Mouse (Mus musculus) MEL (cell line): ENCODE measurements around the gene Cdyl. TPM values are rescaled to one million over a fixed set of nuclear protein-coding genes. Genes with fewer than 3 reads are reported as not detected.
A peak's percentile ranks its signal among the peaks of the same experiment; 100 is the strongest.

Source experiments
- DNase-seq: peaks from one replicate; pipeline ENCODE4 v3.0.0; 2011; ENCODE audit warnings: low read depth, low spot score
- H3K27ac ChIP-seq: 2 replicates; pipeline ENCODE4 v1.5.1; 2012; ENCODE audit warnings: low read depth, mild to moderate bottlenecking, control low read depth, low read length, moderate library complexity; ENCODE audit not compliant: control insufficient read depth
- H3K27me3 ChIP-seq, 2 experiments: fragments of 150-350 bp in 1 of 2; sonication (generic) in 1 of 2; 2 replicates each; pipeline ENCODE4 v1.6.1; 2012; ENCODE audit warnings: low read length in 2 of 2, mild to moderate bottlenecking in 2 of 2, improper control_type of control experiment in 1 of 2, moderate library complexity in 1 of 2; ENCODE audit not compliant: insufficient read depth in 2 of 2, control insufficient read depth in 1 of 2
- H3K36me3 ChIP-seq, 2 experiments: 2 replicates each; pipeline ENCODE4 v1.6.1; 2012 to 2014; ENCODE audit warnings: low read length in 2 of 2, improper control_type of control experiment in 1 of 2, inconsistent platforms in 1 of 2, mild to moderate bottlenecking in 1 of 2; ENCODE audit not compliant: insufficient read depth in 2 of 2, control insufficient read depth in 1 of 2
- H3K4me1 ChIP-seq, 2 experiments: fragments of 150-350 bp in 1 of 2; sonication (generic) in 1 of 2; 2 replicates each; pipeline ENCODE4 v1.6.1; 2012; ENCODE audit warnings: low read length in 2 of 2, improper control_type of control experiment in 1 of 2, mild to moderate bottlenecking in 1 of 2; ENCODE audit not compliant: insufficient read depth in 2 of 2, control insufficient read depth in 1 of 2
- H3K4me3 ChIP-seq, 2 experiments: fragments of 150-350 bp in 1 of 2; sonication (generic) in 1 of 2; 2 replicates each; pipeline ENCODE4 v1.5.1; 2012; ENCODE audit warnings: low read depth in 2 of 2, low read length in 2 of 2, mild to moderate bottlenecking in 2 of 2, moderate library complexity in 2 of 2, control low read depth in 1 of 2, improper control_type of control experiment in 1 of 2; ENCODE audit not compliant: control insufficient read depth in 1 of 2, insufficient read depth in 1 of 2
- H3K79me2 ChIP-seq: 2 replicates; pipeline ENCODE4 v1.6.1; 2012; ENCODE audit warnings: mild to moderate bottlenecking, low read length, moderate library complexity; ENCODE audit not compliant: control insufficient read depth, poor library complexity, insufficient read depth
- H3K9ac ChIP-seq: 2 replicates; pipeline ENCODE4 v1.6.1; 2012; ENCODE audit warnings: low read depth, mild to moderate bottlenecking, control low read depth, low read length, moderate library complexity; ENCODE audit not compliant: control insufficient read depth, poor library complexity, severe bottlenecking
- H3K9me3 ChIP-seq: fragments of 150-350 bp; sonication (generic); replicated peaks from 2 replicates; pipeline ENCODE4 v1.6.1; 2012; ENCODE audit warnings: mild to moderate bottlenecking, low read length, improper control_type of control experiment, moderate library complexity; ENCODE audit not compliant: insufficient read depth
- BHLHE40 ChIP-seq: IDR thresholded peaks from 2 replicates; pipeline ENCODE4 v1.6.1; 2012; ENCODE audit warnings: low read depth, mild to moderate bottlenecking, inconsistent platforms, low read length, improper control_type of control experiment, borderline replicate concordance
- CHD2 ChIP-seq: IDR thresholded peaks from 2 replicates; pipeline ENCODE4 v1.6.1; 2011; ENCODE audit warnings: low read length, improper control_type of control experiment
- CTCF ChIP-seq, 3 experiments: IDR thresholded peaks in 2 of 3; conservative IDR thresholded peaks in 1 of 3; 2 replicates each; pipeline ENCODE4 v1.5.1; 2011 to 2012; ENCODE audit warnings: low read length in 3 of 3, low read depth in 2 of 3, mild to moderate bottlenecking in 2 of 3, improper control_type of control experiment in 1 of 3, inconsistent platforms in 1 of 3, mixed read lengths in 1 of 3, moderate library complexity in 1 of 3; ENCODE audit not compliant: control insufficient read depth in 1 of 3, insufficient read depth in 1 of 3, poor library complexity in 1 of 3, severe bottlenecking in 1 of 3
- EP300 ChIP-seq, 2 experiments: IDR thresholded peaks; 2 replicates each; pipeline ENCODE4 v1.6.1; 2011; ENCODE audit warnings: improper control_type of control experiment in 2 of 2, low read length in 2 of 2, low read depth in 1 of 2, mild to moderate bottlenecking in 1 of 2
- ETS1 ChIP-seq: IDR thresholded peaks from 2 replicates; pipeline ENCODE4 v1.6.1; 2012; ENCODE audit warnings: low read depth, mild to moderate bottlenecking, inconsistent platforms, low read length, improper control_type of control experiment, moderate library complexity
- GABPA ChIP-seq: IDR thresholded peaks from 2 replicates; pipeline ENCODE4 v1.6.1; 2012; ENCODE audit warnings: low read depth, mild to moderate bottlenecking, inconsistent platforms, low read length, improper control_type of control experiment, moderate library complexity
- GATA1 ChIP-seq: IDR thresholded peaks from 2 replicates; pipeline ENCODE4 v1.6.1; 2011; ENCODE audit warnings: low read depth, low read length, improper control_type of control experiment
- HCFC1 ChIP-seq: IDR thresholded peaks from 2 replicates; pipeline ENCODE4 v1.6.1; 2012; ENCODE audit warnings: low read depth, mild to moderate bottlenecking, inconsistent platforms, low read length, improper control_type of control experiment, moderate library complexity
- JUND ChIP-seq: IDR thresholded peaks from 2 replicates; pipeline ENCODE4 v1.6.1; 2011; ENCODE audit warnings: low read depth, mild to moderate bottlenecking, improper control_type of control experiment, low read length
- KAT2A ChIP-seq: conservative IDR thresholded peaks from 2 replicates; pipeline ENCODE4 v1.6.1; 2012; ENCODE audit warnings: low read depth, low read length, improper control_type of control experiment, inconsistent platforms
- MAFK ChIP-seq: IDR thresholded peaks from 2 replicates; pipeline ENCODE4 v1.6.1; 2011; ENCODE audit warnings: low read depth, mild to moderate bottlenecking, low read length, improper control_type of control experiment, borderline replicate concordance
- MAZ ChIP-seq: IDR thresholded peaks from 2 replicates; pipeline ENCODE4 v1.6.1; 2012; ENCODE audit warnings: low read depth, mild to moderate bottlenecking, inconsistent platforms, low read length, improper control_type of control experiment
- MEF2A ChIP-seq: IDR thresholded peaks from 2 replicates; pipeline ENCODE4 v1.6.1; 2014; ENCODE audit warnings: low read depth, mild to moderate bottlenecking, inconsistent platforms, low read length, improper control_type of control experiment; ENCODE audit not compliant: poor library complexity, insufficient replicate concordance, severe bottlenecking; ENCODE audit errors: extremely low read depth
- MXI1 ChIP-seq: IDR thresholded peaks from 2 replicates; pipeline ENCODE4 v1.6.1; 2011; ENCODE audit warnings: mild to moderate bottlenecking, low read depth, low read length, improper control_type of control experiment
- MYB ChIP-seq: IDR thresholded peaks from 2 replicates; pipeline ENCODE4 v1.6.1; 2011; ENCODE audit warnings: mild to moderate bottlenecking, low read depth, low read length, improper control_type of control experiment
- NELFE ChIP-seq: IDR thresholded peaks from 2 replicates; pipeline ENCODE4 v1.6.1; 2011; ENCODE audit warnings: low read depth, low read length, improper control_type of control experiment
- NRF1 ChIP-seq: IDR thresholded peaks from 2 replicates; pipeline ENCODE4 v1.6.1; 2014; ENCODE audit warnings: low read depth, mild to moderate bottlenecking, inconsistent platforms, low read length, improper control_type of control experiment, moderate library complexity; ENCODE audit not compliant: poor library complexity, insufficient read depth, severe bottlenecking
- POLR2A ChIP-seq, 2 experiments: IDR thresholded peaks; 2 replicates each; pipeline ENCODE4 v1.6.1; 2011 to 2012; ENCODE audit warnings: low read length in 2 of 2, mild to moderate bottlenecking in 2 of 2, control low read depth in 1 of 2, improper control_type of control experiment in 1 of 2, low read depth in 1 of 2, moderate library complexity in 1 of 2; ENCODE audit not compliant: control insufficient read depth in 1 of 2, insufficient read depth in 1 of 2, poor library complexity in 1 of 2
- RAD21 ChIP-seq: IDR thresholded peaks from 2 replicates; pipeline ENCODE4 v1.6.1; 2011; ENCODE audit warnings: mild to moderate bottlenecking, low read depth, low read length, improper control_type of control experiment
- SIN3A ChIP-seq: IDR thresholded peaks from 2 replicates; pipeline ENCODE4 v1.6.1; 2012; ENCODE audit warnings: low read length, improper control_type of control experiment, inconsistent platforms
- SMC3 ChIP-seq: IDR thresholded peaks from 2 replicates; pipeline ENCODE4 v1.6.1; 2011; ENCODE audit warnings: low read depth, low read length, improper control_type of control experiment
- TAL1 ChIP-seq: IDR thresholded peaks from 2 replicates; pipeline ENCODE4 v1.6.1; 2012; ENCODE audit warnings: mild to moderate bottlenecking, inconsistent platforms, low read length, moderate library complexity, mixed read lengths
- TBP ChIP-seq: IDR thresholded peaks from 2 replicates; pipeline ENCODE4 v1.8.0; 2011; ENCODE audit warnings: low read depth, low read length, improper control_type of control experiment
- TCF12 ChIP-seq: IDR thresholded peaks from 2 replicates; pipeline ENCODE4 v1.6.1; 2014; ENCODE audit warnings: low read depth, mild to moderate bottlenecking, inconsistent platforms, low read length, improper control_type of control experiment, moderate library complexity
- UBTF ChIP-seq: IDR thresholded peaks from 2 replicates; pipeline ENCODE4 v1.6.1; 2012; ENCODE audit warnings: low read depth, mild to moderate bottlenecking, inconsistent platforms, low read length, improper control_type of control experiment, moderate library complexity, borderline replicate concordance; ENCODE audit not compliant: insufficient read depth
- USF1 ChIP-seq: IDR thresholded peaks from 2 replicates; pipeline ENCODE4 v1.6.1; 2014; ENCODE audit warnings: low read depth, mild to moderate bottlenecking, inconsistent platforms, low read length, improper control_type of control experiment, moderate library complexity
- USF2 ChIP-seq, 2 experiments: IDR thresholded peaks; 2 replicates each; pipeline ENCODE4 v1.6.1; 2011 to 2012; ENCODE audit warnings: improper control_type of control experiment in 2 of 2, low read length in 2 of 2, borderline replicate concordance in 1 of 2, inconsistent platforms in 1 of 2, low read depth in 1 of 2, mild to moderate bottlenecking in 1 of 2; ENCODE audit not compliant: insufficient read depth in 1 of 2
- ZMIZ1 ChIP-seq: IDR thresholded peaks from 2 replicates; pipeline ENCODE4 v1.6.1; 2012; ENCODE audit warnings: low read depth, mild to moderate bottlenecking, inconsistent platforms, low read length, improper control_type of control experiment, moderate library complexity
- ZNF384 ChIP-seq: IDR thresholded peaks from 2 replicates; pipeline ENCODE4 v1.6.1; 2012; ENCODE audit warnings: low read depth, mild to moderate bottlenecking, inconsistent platforms, low read length, improper control_type of control experiment
- polyA plus RNA-seq, 2 experiments: library from polyadenylated mRNA; stranded (reverse) in 1 of 2; unstranded in 1 of 2; fragments of >175 nt in 1 of 2; fragments of >200 nt in 1 of 2; gene quantifications; 2 replicates each; pipeline versions ENCODE4 v1.2.1 to v1.2.4; 2012; ENCODE audit warnings: low replicate concordance in 2 of 2, low read depth in 1 of 2; ENCODE audit not compliant: insufficient read length in 2 of 2, insufficient read depth in 1 of 2, missing spikeins in 1 of 2
- total RNA-seq: library from RNA; depleted of rRNA; stranded (reverse); fragments of 300-350 nt; gene quantifications from 2 replicates; pipeline ENCODE4 v1.2.3, GENCODE M21; 2012

The Cdyl gene
- total and polyA plus RNA-seq, 3 experiments: 8.9 to 32.2 TPM; not detected in 1

DNA sequence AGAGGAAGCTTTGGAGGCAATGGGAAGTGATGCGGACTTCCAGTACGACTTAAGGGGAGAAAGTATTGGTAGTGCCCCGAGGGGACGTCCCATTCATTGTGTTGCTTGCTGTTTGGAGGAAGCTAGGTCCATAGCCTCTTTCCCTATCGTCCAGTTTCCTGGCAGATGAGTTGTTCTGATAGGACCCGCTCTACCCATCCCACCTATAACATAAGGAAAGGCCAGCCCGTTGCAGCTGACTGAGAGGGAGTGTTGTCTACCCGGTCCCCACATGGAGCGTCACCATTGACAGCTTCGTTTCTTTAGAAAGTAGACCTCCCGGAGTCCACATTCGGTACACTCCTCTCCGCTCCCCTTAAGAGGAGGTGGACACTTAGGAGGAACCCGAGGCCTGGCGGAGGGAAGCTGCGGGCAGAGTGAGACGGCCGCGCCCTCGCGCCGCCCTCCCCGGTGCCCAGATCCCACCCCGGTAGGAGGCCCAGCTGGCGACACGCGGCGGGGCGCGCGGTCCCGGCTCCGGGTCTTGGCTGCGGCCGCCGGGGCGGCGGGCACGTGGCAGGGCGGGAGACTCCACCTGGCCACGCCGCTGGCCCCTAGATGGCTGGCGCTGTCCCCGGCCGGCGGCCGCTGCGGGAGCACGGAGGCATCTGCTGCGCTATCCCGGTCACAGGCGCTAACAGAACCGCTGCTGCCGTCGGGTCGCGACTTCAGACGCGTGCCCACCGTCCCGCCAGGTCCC lies 80.8 kb downstream of the Cdyl start (continued):
- 0 out of 2 replicates have a peak, but pooled peaks have one; percentile 12 for TF ChIP-seq TCF12
- peak; percentile 31; the same call in 1 of the 2 replicates for TF ChIP-seq MAZ
- no peak for TF ChIP-seq MEF2A
- peak; percentile 16 to 57; a peak in 2 of 4 replicates for TF ChIP-seq POLR2A (IDR thresholded peaks at IDR 0.05; ENCODE audit: control insufficient read depth in 1 of 2, insufficient read depth in 1 of 2, low read depth in 1 of 2, low read length in 2 of 2, poor library complexity in 1 of 2)
- peak; percentile 22; the same call in 1 of the 2 replicates for TF ChIP-seq SMC3
- TF ChIP-seq USF1: peak; percentile 79; the same call in 1 of the 2 replicates
- TF ChIP-seq ETS1: 0 out of 2 replicates have a peak, but pooled peaks have one; percentile 13
- no peak for TF ChIP-seq ZNF384
- no peak for TF ChIP-seq MYB
- 0 out of 4 replicates have a peak, but pooled peaks of 1 of the 2 experiments have one; percentile 8 for TF ChIP-seq EP300 (IDR thresholded peaks at IDR 0.05; ENCODE audit: low read depth in 1 of 2, low read length in 2 of 2)
- TF ChIP-seq BHLHE40: peak; percentile 79; the same call in 1 of the 2 replicates
- no peak for TF ChIP-seq UBTF
- TF ChIP-seq MAFK: no peak
- TF ChIP-seq KAT2A: no peak
- 0 out of 4 replicates have a peak, but pooled peaks of 1 of the 2 experiments have one; percentile 27 for TF ChIP-seq USF2 (IDR thresholded peaks at IDR 0.05; ENCODE audit: borderline replicate concordance in 1 of 2, insufficient read depth in 1 of 2, low read depth in 1 of 2, low read length in 2 of 2)
- TF ChIP-seq MXI1: peak; percentile 89

DNA sequence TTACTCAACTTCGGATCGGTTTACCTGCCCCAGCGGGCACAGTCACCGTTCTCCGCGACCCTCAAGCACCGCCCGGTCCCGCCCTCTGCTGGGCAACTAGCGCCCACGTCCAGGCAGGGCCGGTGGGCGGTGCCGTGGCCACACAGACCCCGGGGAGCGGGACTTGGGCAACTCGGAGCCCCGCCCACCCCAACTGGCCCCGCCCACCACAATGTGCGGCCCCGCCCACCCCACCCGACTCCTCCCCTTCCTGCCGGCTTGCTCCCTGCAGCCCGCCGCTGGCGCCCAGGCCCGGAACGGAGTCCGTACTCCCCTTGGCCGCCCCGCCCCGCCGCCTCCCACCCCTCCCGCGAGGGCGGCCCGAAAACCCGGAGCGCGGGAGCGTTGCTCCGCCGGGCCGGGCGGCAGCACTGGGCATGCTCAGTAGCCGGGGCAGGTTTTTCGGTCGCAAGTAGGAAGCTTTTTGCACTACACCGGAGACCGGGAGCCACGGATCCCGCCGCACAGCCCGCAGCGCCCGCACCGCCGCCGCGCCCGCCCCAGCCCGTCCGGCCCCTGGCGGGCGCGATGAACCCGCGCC lies 81.5 kb downstream of the Cdyl start:
- peak; percentile 94 for DNase-seq
- TF ChIP-seq SMC3 (peak; percentile 45), TCF12 (peak; percentile 70), ZNF384 (no peak; the same call in 1 of the 2 replicates), TBP (no peak), MEF2A (no peak), RAD21 (peak; percentile 39), USF2 (IDR thresholded peaks at IDR 0.05; ENCODE audit: borderline replicate concordance in 1 of 2, insufficient read depth in 1 of 2, low read depth in 1 of 2, low read length in 2 of 2) (no peak), NRF1 (peak; percentile 75), MYB (no peak), MXI1 (no peak), GABPA (no peak), USF1 (peak; percentile 41; the same call in 1 of the 2 replicates), JUND (no peak), POLR2A (IDR thresholded peaks at IDR 0.05; ENCODE audit: control insufficient read depth in 1 of 2, insufficient read depth in 1 of 2, low read depth in 1 of 2, low read length in 2 of 2, poor library complexity in 1 of 2) (peak in 1 of 2 experiments; percentile 50; a peak in 3 of 4 replicates), HCFC1 (peak; percentile 75), ZMIZ1 (no peak), KAT2A (no peak), MAFK (no peak), CHD2 (no peak), SIN3A (peak; percentile 81), TAL1 (no peak), CTCF (IDR thresholded peaks at IDR 0.05 in 2 of 3, conservative IDR thresholded peaks at IDR 0.05 in 1 of 3; ENCODE audit: control insufficient read depth in 1 of 3, insufficient read depth in 1 of 3, low read depth in 2 of 3, low read length in 3 of 3, poor library complexity in 1 of 3, severe bottlenecking in 1 of 3) (peak in 2 of 3 experiments; percentile 35 to 48; a peak in 4 of 6 replicates), NELFE (peak; percentile 52; the same call in 1 of the 2 replicates), GATA1 (no peak)

More for the DNA sequence above, 81.5 kb downstream of the Cdyl start:
- H3K27me3 ChIP-seq: no peaks in the 10 kb centered on the region
- peak overlapping the region; percentile 83 to 86 for H3K4me3 ChIP-seq
- peaks cover 3 to 14% of the 10 kb centered on the region in 2 experiments for H3K4me1 ChIP-seq
- peaks cover 0 to 15% of the 10 kb centered on the region in 2 experiments; a peak in 2 of 4 replicates for H3K36me3 ChIP-seq
- H3K79me2 ChIP-seq: peaks cover 49% of the 10 kb centered on the region
- H3K9me3 ChIP-seq: no peaks in the 10 kb centered on the region
- peak overlapping the region; percentile 96 for H3K9ac ChIP-seq
- H3K27ac ChIP-seq: peak overlapping the region; percentile 73
